Mouse (Mus musculus) urinary bladder, postnatal 10 days (tissue): ENCODE measurements around the gene Egflam.

Experiments used
- DNase-seq: peaks from one replicate; pipeline ENCODE4 v3.0.0; 2022; ENCODE audit warnings: low spot score

Egflam gene

GRCm38 (mm10) chr15:7292854-7293253 is 105.3 kb downstream of the Egflam start:
- DNase-seq: no peak

GRCm38 (mm10) chr15:7290003-7290402 is 108.2 kb downstream of the Egflam start:
- no peak for DNase-seq

GRCm38 (mm10) chr15:7289516-7289915 is 108.7 kb downstream of the Egflam start:
- no peak for DNase-seq

- DNase-seq: no peak
Observed at GRCm38 (mm10) chr15:7288841-7289424, 109.3 kb downstream of the Egflam start.

GRCm38 (mm10) chr15:7287911-7288310 is 110.3 kb downstream of the Egflam start:
- no peak for DNase-seq

- no peak for DNase-seq
Observed at GRCm38 (mm10) chr15:7281579-7281978, 116.6 kb downstream of the Egflam start.

- no peak for DNase-seq
Observed at GRCm38 (mm10) chr15:7263822-7264221, 134.4 kb downstream of the Egflam start.

GRCm38 (mm10) chr15:7263339-7263738 is 134.9 kb downstream of the Egflam start:
- no peak for DNase-seq

GRCm38 (mm10) chr15:7261371-7261770 is 136.8 kb downstream of the Egflam start:
- no peak for DNase-seq

GRCm38 (mm10) chr15:7256577-7256976 is 141.6 kb downstream of the Egflam start:
- no peak for DNase-seq

GRCm38 (mm10) chr15:7253326-7253725 is 144.9 kb downstream of the Egflam start:
- no peak for DNase-seq

- no peak for DNase-seq
Observed at GRCm38 (mm10) chr15:7252106-7252636, 146.0 kb downstream of the Egflam start.

- no peak for DNase-seq
Observed at GRCm38 (mm10) chr15:7251042-7251441, 147.2 kb downstream of the Egflam start.

GRCm38 (mm10) chr15:7249216-7249615 is 149.0 kb downstream of the Egflam start:
- DNase-seq: no peak

GRCm38 (mm10) chr15:7247321-7247720 is 150.9 kb downstream of the Egflam start:
- no peak for DNase-seq

GRCm38 (mm10) chr15:7242161-7242850 is 155.9 kb downstream of the Egflam start:
- DNase-seq: no peak

GRCm38 (mm10) chr15:7240950-7241349 is 157.2 kb downstream of the Egflam start:
- DNase-seq: no peak

- no peak for DNase-seq
Observed at GRCm38 (mm10) chr15:7239904-7240303, 158.3 kb downstream of the Egflam start.

- no peak for DNase-seq
Observed at GRCm38 (mm10) chr15:7233393-7234090, 164.7 kb downstream of the Egflam start.

- DNase-seq: peak; percentile 34
Observed at GRCm38 (mm10) chr15:7226225-7226624, 172.0 kb downstream of the Egflam start.

GRCm38 (mm10) chr15:7224151-7224775 is 173.9 kb downstream of the Egflam start:
- DNase-seq: no peak

- no peak for DNase-seq
Observed at GRCm38 (mm10) chr15:7222809-7223208, 175.4 kb downstream of the Egflam start.

GRCm38 (mm10) chr15:7217273-7217598 is 181.0 kb downstream of the Egflam start:
- no peak for DNase-seq
